Mouse (Mus musculus) spleen, postnatal 10 days (tissue): ENCODE results near the gene Hmgb1.

Experiments
- DNase-seq, 2 experiments: peaks; one replicate each; pipeline ENCODE4 v3.0.0; 2021 to 2022; ENCODE audit warnings: low spot score in 2 of 2

The Hmgb1 gene

GRCm38 (mm10) chr5:148998512-148998911, 185.8 kb downstream of the Hmgb1 start:
- no peak for DNase-seq

- DNase-seq: no peak
Measured at GRCm38 (mm10) chr5:148996709-148997037, 187.6 kb downstream of the Hmgb1 start.
